Mouse (Mus musculus) kidney, postnatal 36 days (tissue): ENCODE results near the gene Usp35.
A peak's percentile ranks its signal among the peaks of the same experiment; 100 is the strongest.

Experiments used
- DNase-seq, 2 experiments: peaks; one replicate each; pipeline ENCODE4 v3.0.0; 2021 to 2022; ENCODE audit warnings: mixed read lengths in 2 of 2

Gene Usp35

DNA sequence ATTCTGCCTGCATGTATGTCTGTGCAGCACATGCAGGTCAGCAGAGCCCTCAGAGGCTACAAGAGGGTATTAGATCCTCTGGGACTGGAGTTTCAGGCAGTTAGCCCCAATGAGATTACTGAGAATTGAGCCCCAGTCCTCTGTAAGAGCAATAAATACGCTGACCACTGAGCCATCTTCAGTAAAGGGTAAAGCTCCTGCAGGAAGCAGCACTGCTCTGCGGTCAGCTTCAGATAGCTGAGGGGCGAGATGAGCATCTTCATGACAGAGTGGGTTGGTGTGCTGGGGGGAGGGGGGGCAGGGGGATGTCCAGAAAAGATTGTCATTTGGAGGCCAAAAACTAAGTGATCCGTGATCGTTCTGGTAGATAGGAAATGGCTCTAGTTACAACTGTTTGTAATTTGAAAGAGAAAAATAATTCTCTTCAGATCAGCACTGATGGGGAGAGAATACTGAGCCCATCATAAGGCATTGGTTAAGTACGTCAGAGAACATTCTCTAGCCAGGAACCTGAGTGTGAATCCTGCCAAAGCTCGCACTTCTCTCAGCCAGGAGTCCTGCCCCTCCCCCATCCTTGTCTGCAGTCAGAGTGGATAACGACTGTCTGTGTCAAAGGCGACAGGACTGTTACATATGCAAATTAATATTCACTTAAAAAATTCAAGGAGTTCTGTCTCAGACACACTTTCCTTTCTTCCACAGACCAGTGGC, 14.4 kb upstream of the Usp35 start:
- DNase-seq, result no peak

DNA sequence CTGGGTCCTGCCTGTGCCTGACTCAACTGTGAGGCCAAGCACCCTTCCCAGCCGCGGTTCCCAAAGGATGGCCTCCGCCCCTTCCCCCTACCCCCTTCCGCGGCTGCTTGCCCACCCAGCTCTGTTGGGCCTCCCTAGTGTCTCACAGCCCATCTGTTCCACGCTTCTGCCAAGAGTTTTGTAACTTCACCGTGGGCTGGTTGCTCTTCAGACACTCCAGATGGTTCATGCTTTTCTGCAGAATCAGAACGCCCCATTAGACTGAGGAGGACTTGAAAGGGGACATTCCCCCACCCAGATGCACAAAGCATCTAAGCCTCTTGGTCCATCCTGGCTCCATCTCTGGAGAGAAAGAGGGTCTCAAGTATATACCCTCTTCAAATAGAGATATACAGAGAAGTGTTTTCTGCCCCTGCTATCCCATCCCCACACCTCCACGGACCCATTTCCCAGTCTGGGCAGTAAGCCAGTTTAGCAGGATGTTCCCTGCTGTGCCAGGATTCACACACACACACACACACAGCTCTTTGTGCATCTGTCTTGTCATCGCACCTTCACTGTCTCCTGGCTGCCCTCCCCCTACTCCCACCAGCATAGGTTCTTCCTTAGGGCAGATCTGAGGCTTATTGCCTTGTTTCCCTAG, 13.5 kb upstream of the Usp35 start:
- peak in 1 of 2 experiments; percentile 30 for DNase-seq

DNA sequence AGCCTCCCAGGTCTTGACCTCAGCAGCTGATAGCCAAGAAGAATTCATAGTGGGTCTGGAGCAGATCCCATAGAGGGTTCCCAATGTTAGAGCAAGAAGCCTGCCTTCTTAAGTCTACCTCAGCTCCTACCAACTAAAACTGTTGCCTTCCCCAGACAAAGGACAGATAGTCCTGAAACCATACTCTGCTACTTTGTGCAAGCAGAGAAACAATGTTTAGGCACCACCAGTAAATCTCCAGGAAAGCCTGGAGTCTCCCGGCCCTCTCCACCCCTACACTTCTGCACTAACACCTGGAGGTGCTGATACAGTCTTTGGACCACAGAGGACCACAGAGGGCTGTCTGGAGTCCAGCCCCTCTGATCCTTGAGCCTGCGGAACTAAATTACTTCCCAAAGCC, 12.8 kb upstream of the Usp35 start:
- DNase-seq, result no peak

DNA sequence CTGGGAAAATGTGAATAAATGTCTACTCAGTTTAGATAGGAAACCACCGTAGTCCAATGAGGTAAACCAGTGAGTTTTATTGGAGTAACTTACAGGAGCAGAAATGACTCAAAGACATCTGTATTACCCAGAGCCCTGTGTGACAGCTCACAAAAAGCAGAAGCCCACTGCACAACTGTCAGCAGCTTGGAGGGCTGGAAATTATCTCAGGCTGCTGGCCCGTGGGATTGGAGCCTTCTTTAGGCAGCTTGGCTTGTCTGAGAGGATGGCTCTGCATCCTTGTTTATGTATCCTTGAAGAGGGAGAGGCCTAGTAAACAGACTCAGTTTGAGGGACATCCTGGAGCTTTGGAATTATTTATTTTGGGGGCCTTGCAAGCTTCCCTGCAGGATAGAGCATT, 11.1 kb upstream of the Usp35 start:
- no peak for DNase-seq

DNA sequence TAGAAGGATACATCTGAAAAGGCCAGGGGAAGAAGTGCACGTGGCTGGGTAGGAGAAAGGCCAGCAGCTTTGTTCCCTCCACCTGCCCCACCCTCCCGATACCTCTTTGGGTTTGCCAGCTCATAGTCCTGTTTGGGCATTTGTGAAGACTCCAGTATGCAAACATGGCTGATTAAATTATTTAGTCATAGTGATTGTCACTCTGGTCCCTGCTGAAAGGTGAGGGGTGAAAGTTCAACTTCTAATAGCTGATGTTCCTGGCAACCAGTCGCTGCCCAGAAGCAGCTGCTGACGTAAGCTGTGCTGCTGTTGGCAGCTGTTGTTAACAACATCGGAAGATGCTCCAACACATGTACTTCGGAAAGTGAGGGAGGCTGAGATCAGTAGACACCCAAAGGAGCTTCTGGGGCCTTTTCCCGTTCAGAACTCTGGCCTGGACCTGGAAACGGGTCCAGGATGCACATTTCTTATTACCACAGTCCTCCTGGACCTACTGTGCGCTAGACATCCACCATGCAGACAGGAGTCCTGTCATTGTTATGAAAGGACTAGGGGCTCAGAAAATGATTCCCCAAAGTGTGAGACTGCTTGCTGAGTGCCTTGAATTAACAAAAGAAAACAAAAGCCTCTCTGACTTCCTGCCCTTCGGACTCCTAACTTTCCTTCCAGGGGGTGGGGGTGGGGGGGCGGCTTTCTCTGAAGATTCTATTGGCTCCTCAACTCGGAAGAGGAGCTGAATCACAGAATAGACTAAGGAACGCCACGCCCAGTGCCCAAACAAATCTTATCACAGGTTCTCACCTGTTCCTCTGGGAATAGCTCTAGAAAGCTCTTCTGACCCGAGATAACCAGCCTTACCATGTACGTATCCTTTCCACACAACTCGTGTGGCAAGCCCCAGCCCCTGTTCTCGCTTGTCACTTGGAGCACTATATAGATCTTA, 9.4 kb upstream of the Usp35 start:
- peak; percentile 36 to 56 for DNase-seq

DNA sequence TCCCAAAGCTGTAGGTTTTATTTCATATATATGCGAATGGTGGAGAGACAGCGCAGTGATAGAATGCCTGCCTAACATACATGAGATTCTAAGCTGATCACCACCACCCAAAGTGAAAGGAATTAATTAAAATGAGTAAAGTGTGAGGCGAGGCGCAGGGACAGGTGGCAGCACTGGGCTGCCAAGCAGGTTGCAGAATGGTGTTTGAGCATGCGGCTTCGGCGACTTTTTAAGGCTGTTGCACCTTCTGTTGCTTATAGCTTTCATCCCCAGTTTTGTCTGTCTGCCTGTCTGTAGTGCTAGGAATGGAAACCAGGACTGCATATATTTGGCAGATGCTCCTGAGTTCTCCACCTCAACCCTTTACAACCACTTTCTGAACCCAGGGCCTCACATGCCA, 7.8 kb upstream of the Usp35 start:
- no peak for DNase-seq

DNA sequence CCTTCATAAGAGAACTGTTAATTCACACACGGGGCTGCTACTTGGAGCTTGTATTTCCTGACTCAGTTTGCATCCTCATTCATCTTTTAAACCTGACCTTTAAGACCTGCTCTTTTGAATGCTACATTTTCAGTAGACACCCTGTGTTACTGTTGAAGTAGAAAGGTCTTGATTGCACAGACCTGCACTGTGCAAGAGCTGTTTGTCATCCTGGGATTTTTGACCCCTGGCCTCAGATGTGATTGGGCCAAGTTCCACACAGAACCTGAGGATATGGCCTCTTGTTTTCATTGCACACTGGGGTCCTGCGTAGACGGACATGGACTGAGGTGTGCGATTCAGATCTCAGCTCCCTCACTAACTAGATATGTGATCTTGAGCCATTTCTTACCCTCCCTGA, 6.8 kb upstream of the Usp35 start:
- no peak for DNase-seq

DNA sequence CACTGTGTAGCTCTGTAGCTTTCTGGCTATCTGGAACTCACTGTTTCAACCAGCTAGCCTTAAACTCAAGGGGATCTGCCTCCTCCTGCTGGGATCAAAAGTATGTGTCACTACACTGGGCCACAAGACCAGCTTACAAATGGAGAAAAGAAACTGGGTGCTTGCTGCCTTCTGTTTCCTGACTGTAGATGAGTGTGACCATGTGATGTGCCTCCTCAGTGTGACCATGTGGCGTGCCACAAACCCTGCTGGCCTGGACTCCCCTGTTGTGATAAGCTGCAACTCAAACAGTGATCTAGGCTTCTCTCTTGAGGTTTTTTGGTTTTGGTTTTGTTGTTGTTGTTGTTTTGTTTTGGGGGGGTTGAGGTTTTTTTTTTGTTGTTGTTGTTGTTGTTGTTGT, 4.9 kb upstream of the Usp35 start:
- DNase-seq, result no peak

DNA sequence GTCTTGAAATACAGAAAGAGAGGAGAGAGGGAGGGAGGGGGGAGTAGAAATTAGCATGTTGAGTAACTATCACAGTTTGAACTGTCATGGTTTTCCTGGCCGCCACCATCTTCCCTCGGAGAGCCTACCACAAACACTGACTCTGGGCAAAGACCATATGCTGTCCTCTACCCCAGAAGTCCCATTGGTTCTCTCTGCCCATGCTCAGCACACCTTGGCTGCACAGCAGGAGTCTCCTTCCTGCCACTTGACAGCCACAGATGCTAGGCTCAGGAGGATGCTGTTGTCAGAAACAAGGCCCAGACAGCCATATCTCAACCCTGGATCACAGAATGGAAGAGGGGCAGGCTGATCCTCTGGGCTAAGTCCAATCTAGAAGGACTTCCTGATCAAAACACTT, 2.6 kb upstream of the Usp35 start:
- no peak for DNase-seq

DNA sequence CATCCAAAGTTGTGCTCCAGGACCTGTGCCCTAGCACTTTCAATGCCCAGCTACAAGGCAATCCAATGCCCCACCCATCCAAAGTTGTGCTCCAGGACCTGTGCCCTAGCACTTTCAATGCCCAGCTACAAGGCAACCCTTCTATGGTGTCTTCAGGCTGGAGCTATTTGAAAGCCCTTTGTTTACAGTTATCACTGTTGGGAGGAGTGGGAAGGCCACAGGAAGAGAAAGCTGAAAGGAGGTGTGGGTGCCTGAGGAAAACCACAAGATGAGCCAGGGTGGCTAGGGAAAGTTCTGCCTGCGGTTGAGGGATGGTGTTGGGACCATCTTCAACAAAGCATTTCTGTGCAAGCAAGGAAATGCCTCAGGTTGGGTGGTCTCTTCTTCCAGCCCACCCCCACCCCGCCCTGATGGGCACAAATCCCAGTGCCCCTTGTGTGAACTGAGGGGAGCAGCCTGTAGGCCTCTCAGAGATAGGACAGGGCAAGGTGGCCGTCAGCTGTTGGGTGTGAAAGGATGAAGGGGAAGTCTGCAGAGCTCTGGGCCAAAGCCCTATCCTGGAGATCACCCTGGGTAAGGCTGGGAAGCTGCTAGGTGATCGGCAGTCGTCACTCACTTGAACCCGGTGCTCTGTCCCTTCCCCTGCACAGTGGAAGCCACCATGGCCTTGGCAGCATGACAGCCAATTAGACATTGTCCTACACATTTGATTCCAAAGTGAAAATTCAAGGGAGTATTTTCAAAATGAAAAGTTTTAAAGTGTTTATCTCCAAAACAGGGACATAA, 1.5 kb upstream of the Usp35 start:
- DNase-seq, result no peak

DNA sequence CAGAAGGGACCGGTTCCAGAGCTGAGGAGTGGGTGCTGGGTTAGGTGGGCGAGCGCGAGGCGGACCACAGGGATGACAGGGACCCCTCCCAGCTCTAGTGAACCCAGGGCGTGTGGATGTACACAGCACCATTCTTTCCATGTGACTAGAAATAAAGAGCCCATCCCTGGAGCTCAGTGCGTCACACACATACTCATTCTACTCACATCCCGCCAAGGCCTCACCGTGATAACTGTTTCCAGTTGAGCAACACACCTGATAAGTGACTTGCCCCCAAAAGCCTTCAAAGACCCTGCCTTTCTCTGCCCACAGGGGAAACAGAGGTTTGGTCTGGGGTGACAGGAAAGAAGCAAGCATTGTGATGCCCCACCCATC, 834 bp upstream of the Usp35 start:
- DNase-seq, result no peak

DNA sequence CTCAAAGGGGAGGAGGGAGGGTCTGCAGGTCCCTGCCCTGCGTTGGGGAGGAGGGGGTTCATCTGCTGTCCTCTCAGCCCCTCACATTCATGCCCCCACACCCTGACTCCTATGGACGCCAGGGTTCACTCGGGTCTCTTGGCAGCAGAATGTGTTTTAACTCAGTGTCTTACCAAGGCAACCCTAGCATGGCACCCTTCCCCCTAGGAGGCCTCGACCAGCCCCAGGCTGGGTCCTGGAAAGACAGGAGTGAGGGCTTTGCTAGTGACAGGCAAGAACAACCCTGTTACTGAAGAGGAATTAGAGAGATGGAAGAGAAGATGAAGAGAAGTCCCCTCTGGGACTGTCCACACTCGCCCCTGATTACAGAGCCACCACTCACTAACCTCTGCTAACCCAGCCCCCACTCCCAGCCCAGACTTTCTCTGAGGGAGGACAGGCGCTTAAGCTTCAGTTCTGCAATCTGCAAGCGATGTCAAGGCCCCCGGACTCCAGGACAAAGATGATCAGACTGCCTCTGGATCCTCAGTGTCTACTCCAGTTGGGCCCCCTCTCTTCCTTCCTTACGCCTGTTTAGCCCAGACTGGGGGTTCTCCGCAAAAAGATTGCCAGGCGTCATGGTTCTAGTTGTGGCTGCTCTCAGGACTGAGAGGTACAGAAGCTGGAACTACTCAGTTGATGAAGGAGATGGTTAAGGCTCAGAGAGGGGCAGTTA, 732 bp downstream of the Usp35 start:
- no peak for DNase-seq

DNA sequence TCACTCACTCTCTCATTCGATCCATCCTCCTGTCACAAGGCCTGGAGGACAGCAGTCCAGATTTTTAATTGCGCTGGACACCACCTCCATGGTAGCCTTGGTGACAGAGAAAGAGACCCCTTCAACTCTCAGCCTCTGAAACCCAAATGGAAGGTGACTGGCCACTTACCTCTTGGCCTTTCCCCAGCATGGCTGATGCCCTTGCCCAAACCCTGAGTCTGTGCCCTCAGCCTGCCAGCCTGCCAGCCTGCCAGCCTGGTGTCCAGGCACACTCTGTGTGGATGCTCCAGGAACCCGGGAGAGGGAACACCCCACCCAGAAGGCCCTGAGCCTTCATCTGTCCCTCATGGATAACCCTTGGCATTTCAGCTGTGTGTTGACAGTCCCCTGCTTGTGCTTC, 2.1 kb downstream of the Usp35 start:
- no peak for DNase-seq

DNA sequence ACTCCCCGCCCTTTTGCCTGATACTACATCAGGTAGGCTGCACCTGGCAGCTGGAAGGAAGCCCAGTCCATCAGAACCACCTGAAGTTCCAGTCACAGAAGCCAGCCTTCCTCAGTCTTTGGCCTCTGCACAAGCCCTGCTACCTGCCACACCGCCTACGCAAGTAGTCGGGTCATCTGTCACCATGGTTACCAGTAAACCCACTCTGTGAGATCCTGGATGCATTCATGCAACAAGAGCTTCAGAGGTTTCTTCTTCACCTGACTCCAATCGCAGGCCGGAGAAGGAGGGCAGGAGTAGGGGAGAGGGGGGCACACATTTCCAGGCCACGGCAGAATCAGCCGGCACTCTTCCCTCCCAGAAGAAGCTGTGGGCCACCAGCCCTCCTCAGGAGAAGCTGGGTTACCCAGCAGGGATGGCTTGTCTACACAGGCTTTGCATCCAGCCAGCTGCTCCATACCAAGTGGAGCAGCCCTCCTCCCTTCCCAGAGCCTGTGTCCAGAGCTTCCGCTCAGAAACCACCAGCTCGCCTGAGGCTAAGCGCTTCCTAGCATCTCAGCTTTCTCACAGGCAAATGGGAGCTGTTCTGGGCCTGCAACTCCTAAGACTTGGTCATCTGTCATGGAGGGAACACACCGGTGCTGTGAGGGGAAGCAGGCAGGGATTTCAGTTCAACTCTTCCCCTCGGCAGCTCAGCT, 2.8 kb downstream of the Usp35 start:
- no peak for DNase-seq

DNA sequence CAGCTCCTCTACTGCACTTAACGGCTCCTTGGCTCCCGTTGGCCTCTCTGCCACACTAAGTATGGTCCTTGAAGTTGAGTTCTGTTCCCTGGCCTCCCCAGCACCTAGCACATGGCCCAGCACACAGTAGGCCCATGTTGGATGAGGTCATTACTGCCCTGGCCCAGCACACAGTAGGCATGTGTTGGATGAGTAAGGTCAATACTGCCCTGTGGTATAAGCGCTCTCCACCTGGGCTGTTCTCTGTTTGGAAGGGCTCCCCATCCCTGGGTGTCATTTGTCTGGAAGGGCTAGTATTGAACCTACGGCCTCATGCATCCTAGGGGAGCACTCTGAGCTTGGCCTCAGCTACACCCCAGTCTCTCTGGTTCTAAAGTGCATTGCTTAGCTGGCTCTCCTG, 4.4 kb downstream of the Usp35 start:
- DNase-seq, result no peak

DNA sequence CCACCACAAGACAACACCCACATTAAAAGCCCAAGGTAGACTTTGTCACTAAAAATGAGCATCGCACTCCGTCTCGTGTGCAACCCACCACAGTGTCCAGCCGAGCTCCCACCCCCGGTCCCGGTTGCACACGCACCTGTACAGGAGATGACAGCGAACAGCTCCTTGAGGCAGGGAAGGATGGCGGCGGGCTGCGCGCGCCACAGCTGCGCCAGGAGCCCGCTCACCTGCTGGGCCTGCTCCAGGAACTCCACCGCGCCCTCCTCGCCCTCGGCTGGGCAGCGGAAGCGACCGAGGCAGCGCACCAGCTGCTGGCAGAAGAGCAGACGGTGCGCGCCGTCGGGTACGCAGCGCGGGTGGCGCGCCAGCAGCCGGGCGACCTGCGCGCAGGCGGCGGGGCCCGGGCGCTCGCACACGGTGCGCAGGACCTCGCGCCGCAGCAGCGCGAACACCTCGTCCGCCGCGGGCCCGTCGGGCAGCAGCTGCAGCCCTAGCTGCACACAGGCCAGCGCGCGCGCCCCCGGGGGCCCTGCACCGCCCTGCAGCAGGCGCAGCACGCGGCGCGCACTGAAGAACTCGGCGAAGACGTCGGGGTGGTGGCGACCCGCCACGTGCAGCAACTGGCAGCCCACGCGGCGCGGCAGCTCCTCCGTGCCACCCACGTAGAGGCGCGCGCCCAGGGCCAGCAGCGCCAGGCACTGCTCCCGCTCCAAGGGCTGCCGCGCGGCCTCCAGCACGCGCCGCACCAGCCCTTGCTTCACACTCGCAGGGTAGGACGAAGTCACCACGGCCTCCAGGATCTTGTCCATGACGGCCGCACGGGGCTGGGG, 6.4 kb downstream of the Usp35 start:
- DNase-seq, result no peak

DNA sequence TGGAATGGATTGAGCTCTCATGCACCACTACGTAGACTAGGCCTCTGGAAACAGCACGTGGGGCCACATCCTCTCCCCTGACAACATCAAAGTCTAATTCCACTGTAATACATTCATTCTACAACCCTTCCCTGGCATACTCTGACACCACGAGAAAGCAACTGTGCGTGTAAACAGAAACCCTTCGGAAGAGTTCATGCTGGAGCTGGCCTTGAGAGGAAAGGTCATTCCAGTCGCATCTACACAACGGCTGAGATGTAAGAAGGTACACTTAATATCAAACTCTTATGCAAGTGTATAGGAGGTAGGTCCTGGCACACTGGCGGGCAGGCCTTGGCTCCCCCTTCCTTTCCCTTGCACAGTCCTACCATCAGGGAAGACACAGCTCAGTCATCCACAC, 7.5 kb downstream of the Usp35 start:
- DNase-seq, result no peak

DNA sequence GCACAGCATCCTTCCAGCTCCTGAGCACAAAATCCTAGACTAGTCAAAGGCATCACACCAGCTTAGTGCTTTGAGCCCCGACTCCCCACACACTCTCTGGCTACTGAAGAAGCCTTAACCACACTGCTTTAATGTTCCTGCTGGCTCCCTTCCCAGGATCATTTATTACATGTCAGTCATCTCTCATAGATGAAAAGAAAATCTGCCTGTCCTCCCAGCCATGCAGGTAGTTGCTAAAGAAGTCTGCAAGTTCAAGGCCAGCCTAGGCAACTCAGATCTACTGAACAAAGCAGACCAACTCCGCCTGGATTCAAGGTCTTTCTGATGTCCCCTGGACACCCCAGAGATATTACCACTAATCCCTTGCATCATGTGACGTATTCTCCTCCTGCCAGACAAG, 14.1 kb downstream of the Usp35 start:
- no peak for DNase-seq

DNA sequence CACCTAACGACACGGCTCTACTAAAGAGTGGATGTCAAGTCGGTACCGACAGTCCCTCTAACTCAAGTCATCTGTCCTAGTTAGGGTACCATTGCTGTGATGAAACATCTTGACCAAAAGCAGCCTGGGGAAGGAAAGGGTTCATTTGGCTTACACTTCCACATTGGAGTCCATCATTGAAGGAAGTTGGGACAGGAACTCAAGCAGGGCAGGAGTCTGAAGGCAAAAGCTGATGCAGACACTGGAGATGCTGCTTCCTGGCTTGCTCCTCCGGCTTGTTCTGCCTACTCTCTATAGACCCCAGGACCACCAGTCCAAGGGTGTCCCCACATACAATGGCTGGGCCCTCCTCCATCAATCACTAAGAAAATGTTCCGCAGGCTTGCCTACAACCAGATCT, 16.2 kb downstream of the Usp35 start:
- no peak for DNase-seq

DNA sequence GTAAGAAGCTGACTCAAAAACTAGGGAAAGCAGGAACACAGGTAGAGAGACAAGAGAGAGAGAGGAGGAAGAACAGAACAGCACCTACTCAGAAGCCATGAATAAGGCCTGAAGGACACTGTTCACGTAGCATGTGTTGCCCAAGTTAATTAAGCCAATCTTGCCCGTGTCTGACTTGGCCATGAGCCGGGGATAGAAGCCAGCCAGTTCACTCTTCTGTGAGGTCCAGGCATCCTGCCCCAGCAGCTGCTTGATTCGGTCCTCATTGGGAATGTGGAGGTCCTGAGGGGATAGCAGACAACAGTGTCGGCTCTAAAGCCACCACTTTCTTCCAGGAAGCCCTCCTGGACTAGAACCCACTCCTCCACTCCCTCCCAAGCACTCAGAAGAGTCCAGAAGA, 17.2 kb downstream of the Usp35 start:
- DNase-seq, result no peak
